Mouse (Mus musculus) forebrain, embryonic 12.5 days (tissue): ENCODE data around the gene Zmynd11. TPM values are rescaled to one million over a fixed set of nuclear protein-coding genes. Genes with fewer than 3 reads are reported as not detected.

ENCODE experiments used
- ATAC-seq: fragments of 200-750 bp; cut with Nextera tagmentation; 2 replicates; pipeline ENCODE4 v1.8.0; 2017; ENCODE audit warnings: moderate TSS enrichment; ENCODE audit not compliant: low FRiP score
- H3K27ac ChIP-seq: fragments of 300-500 bp; sonication (generic); 2 replicates; pipeline ENCODE4 v1.5.1; 2016; ENCODE audit warnings: mild to moderate bottlenecking
- H3K27me3 ChIP-seq: fragments of 300-500 bp; sonication (generic); 2 replicates; pipeline ENCODE4 v1.6.1; 2016; ENCODE audit warnings: mild to moderate bottlenecking
- H3K36me3 ChIP-seq: fragments of 300-500 bp; sonication (generic); replicated peaks from 2 replicates; pipeline ENCODE4 v1.6.1; 2016; ENCODE audit warnings: mild to moderate bottlenecking
- H3K4me1 ChIP-seq: fragments of 300-500 bp; sonication (generic); 2 replicates; pipeline ENCODE4 v1.6.1; 2016
- H3K4me2 ChIP-seq: fragments of 300-500 bp; sonication (generic); 2 replicates; pipeline ENCODE4 v1.6.1; 2016; ENCODE audit warnings: mild to moderate bottlenecking, moderate library complexity
- H3K4me3 ChIP-seq: fragments of 300-500 bp; sonication (generic); replicated peaks from 2 replicates; pipeline ENCODE4 v1.5.1; 2016; ENCODE audit warnings: mild to moderate bottlenecking
- H3K9ac ChIP-seq: fragments of 300-500 bp; sonication (generic); 2 replicates; pipeline ENCODE4 v1.6.1; 2016; ENCODE audit warnings: mild to moderate bottlenecking
- H3K9me3 ChIP-seq: fragments of 300-500 bp; sonication (generic); 2 replicates; pipeline ENCODE4 v1.6.1; 2016
- WGBS: fragments of 180-500 bp; shearing (Covaris S2); methylation state at CpG from one replicate; pipeline ENCODE4 v1.1.7; 2016; 5-methylcytosine and 5-hydroxymethylcytosine counted together
- polyA plus RNA-seq: library from polyadenylated mRNA; unstranded; fragments of >200 nt; fragmentation: Nextera tagmentation; extraction: Ambion mirVana; gene quantifications from 2 replicates; pipeline ENCODE4 v1.2.1, GENCODE M21; 2016

Gene Zmynd11
- polyA plus RNA-seq, 1 experiment from 2014 or later = 166 TPM

- ATAC-seq = no peak
- 90% methylated on average over 7 of the region's 7 CpGs for WGBS
Observed at GRCm38 (mm10) chr13:9708433-9709240, 56.5 kb downstream of the Zmynd11 start.

GRCm38 (mm10) chr13:9706720-9707119 lies 58.4 kb downstream of the Zmynd11 start:
- no peak for ATAC-seq

More at GRCm38 (mm10) chr13:9708433-9709240, 56.5 kb downstream of the Zmynd11 start:
- Histone ChIP-seq H3K27ac (no peak overlapping the region), H3K4me2 (no peak overlapping the region), H3K9me3 (no peaks in the 10 kb centered on the region), H3K36me3 (peaks cover 4% of the 10 kb centered on the region), H3K4me1 (no peaks in the 10 kb centered on the region), H3K27me3 (no peaks in the 10 kb centered on the region), H3K4me3 (no peak overlapping the region), H3K9ac (no peak overlapping the region)

GRCm38 (mm10) chr13:9702615-9703235 lies 62.4 kb downstream of the Zmynd11 start:
- peaks cover 6% of the 10 kb centered on the region for H3K36me3 ChIP-seq
- no peaks in the 10 kb centered on the region for H3K27me3 ChIP-seq
- ATAC-seq = no peak
- no peaks in the 10 kb centered on the region for H3K4me1 ChIP-seq
- 89% methylated on average over 12 of the region's 12 CpGs for WGBS
- no peak overlapping the region for H3K9ac ChIP-seq
- H3K4me2 ChIP-seq = no peak overlapping the region
- no peaks in the 10 kb centered on the region for H3K9me3 ChIP-seq
- no peak overlapping the region for H3K4me3 ChIP-seq
- H3K27ac ChIP-seq = no peak overlapping the region

More at GRCm38 (mm10) chr13:9706720-9707119, 58.4 kb downstream of the Zmynd11 start:
- no peak overlapping the region for H3K4me3 ChIP-seq
- peaks cover 4% of the 10 kb centered on the region for H3K36me3 ChIP-seq
- WGBS = 92% methylated on average over 8 of the region's 8 CpGs
- H3K4me2 ChIP-seq = no peak overlapping the region
- H3K9me3 ChIP-seq = no peaks in the 10 kb centered on the region
- H3K27me3 ChIP-seq = no peaks in the 10 kb centered on the region
- H3K9ac ChIP-seq = no peak overlapping the region
- no peak overlapping the region for H3K27ac ChIP-seq
- no peaks in the 10 kb centered on the region for H3K4me1 ChIP-seq

- no peaks in the 10 kb centered on the region for H3K9me3 ChIP-seq
- H3K4me2 ChIP-seq = no peak overlapping the region
- peaks cover 49% of the 10 kb centered on the region for H3K36me3 ChIP-seq
- WGBS = 95% methylated on average over 4 of the region's 4 CpGs
- H3K4me1 ChIP-seq = no peaks in the 10 kb centered on the region
- no peak overlapping the region for H3K27ac ChIP-seq
- no peak overlapping the region for H3K4me3 ChIP-seq
- no peak overlapping the region for H3K9ac ChIP-seq
- H3K27me3 ChIP-seq = no peaks in the 10 kb centered on the region
- no peak for ATAC-seq
Observed at GRCm38 (mm10) chr13:9697340-9697739, 67.8 kb downstream of the Zmynd11 start.

DNA sequence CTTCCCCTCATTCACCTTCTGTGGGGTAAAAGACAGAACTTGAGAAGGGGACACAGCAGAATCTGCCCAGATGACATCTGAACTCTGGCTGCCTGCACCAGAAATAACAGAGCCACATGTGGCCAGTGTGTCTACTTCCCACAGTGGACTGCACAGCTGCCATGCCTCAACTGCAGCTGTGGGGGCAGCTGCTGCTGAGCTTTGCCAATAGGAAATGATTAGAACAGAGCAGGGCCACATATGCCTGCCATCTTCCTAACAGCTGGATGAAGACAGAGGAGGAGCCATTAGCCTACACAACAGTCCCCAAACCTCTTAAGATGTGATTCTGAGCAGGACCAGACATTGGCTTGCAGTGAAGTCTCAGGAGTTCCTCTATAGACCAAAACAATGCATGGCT lies 69.3 kb downstream of the Zmynd11 start:
- Histone ChIP-seq H3K27ac (no peak overlapping the region), H3K9ac (no peak overlapping the region), H3K4me1 (no peaks in the 10 kb centered on the region), H3K27me3 (no peaks in the 10 kb centered on the region), H3K4me2 (no peak overlapping the region), H3K4me3 (no peak overlapping the region), H3K36me3 (peaks cover 63% of the 10 kb centered on the region), H3K9me3 (no peaks in the 10 kb centered on the region)
- no peak for ATAC-seq

DNA sequence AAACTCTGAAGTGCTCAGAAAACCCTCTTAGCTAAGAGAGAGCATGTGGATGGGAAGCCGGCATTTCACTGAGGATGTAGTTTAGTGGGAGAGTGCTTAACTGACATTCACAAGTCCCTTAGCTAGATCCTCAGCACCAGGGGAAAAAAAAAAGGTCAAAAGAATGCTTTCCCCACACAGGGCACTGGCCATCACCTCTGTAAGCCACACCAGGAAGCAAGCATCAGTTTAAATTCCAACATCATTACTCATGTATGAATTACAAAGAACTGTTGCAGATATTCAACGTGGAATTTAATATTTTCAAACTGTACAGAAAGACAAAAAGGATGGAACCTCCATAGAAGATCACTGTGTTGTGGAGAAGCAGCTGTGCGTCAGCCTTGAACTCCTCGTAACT lies 69.7 kb downstream of the Zmynd11 start:
- no peak overlapping the region for H3K4me3 ChIP-seq
- H3K36me3 ChIP-seq = peaks cover 67% of the 10 kb centered on the region
- no peak for ATAC-seq
- H3K9ac ChIP-seq = no peak overlapping the region
- H3K9me3 ChIP-seq = no peaks in the 10 kb centered on the region
- no peak overlapping the region for H3K4me2 ChIP-seq
- H3K4me1 ChIP-seq = no peaks in the 10 kb centered on the region
- no peaks in the 10 kb centered on the region for H3K27me3 ChIP-seq
- WGBS = 95% methylated on average over 4 of the region's 4 CpGs
- H3K27ac ChIP-seq = no peak overlapping the region

DNA sequence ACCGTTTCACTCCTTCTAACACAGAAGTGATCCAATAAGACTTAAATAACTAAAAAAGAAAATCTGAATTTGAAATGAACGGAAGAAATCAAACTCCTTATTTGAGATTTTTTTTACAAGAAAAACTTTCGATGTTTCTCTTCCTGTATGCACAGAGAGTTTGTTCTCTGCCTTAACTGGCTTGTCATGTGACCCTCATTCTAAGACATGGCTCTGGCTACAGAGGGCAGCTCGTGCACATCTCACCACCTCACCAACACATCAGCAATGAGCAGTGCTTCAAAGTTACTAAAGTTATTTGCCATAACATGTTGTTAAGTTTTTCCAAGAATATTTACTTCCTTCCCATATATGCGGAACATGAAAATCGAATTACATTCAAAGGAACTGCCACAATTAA lies 70.5 kb downstream of the Zmynd11 start:
- peaks cover 73% of the 10 kb centered on the region for H3K36me3 ChIP-seq

DNA sequence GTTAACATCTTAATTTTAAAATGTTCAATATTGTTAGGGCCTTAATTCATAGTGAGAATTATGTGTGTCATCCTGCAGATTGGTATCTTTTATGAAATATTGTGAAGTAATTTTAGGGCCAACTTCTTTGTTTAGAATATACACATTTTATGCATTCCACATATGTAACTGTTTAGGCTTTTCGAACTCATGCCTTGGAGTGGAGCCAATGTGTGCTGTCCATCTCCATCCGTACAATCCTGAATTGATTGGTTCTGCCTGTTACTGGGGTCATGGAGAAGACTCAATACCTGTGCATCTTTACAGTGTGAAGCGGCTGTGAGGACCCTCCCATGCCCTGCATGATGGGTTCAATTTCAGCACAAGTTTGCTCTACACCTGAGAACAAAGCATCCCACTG lies 72.3 kb downstream of the Zmynd11 start:
- Histone ChIP-seq H3K4me1 (no peaks in the 10 kb centered on the region), H3K9ac (no peak overlapping the region), H3K36me3 (peaks cover 86% of the 10 kb centered on the region), H3K9me3 (no peaks in the 10 kb centered on the region), H3K4me2 (no peak overlapping the region), H3K27me3 (no peaks in the 10 kb centered on the region), H3K4me3 (no peak overlapping the region), H3K27ac (no peak overlapping the region)
- 91% methylated on average over 3 of the region's 3 CpGs for WGBS
- no peak for ATAC-seq

More for the DNA sequence above, 70.5 kb downstream of the Zmynd11 start:
- no peak overlapping the region for H3K4me3 ChIP-seq
- no peaks in the 10 kb centered on the region for H3K9me3 ChIP-seq
- no peak overlapping the region for H3K27ac ChIP-seq
- H3K9ac ChIP-seq = no peak overlapping the region
- no peaks in the 10 kb centered on the region for H3K27me3 ChIP-seq
- no peaks in the 10 kb centered on the region for H3K4me1 ChIP-seq
- H3K4me2 ChIP-seq = no peak overlapping the region
- no peak for ATAC-seq
- WGBS = 92% methylated on average over 6 of the region's 6 CpGs

GRCm38 (mm10) chr13:9689366-9689765 lies 75.8 kb downstream of the Zmynd11 start:
- no peak for ATAC-seq
- H3K4me1 ChIP-seq = no peaks in the 10 kb centered on the region
- H3K9me3 ChIP-seq = no peaks in the 10 kb centered on the region
- H3K9ac ChIP-seq = no peak overlapping the region
- no peak overlapping the region for H3K27ac ChIP-seq
- no peak overlapping the region for H3K4me3 ChIP-seq
- no peak overlapping the region for H3K4me2 ChIP-seq
- H3K27me3 ChIP-seq = no peaks in the 10 kb centered on the region
- peaks cover 87% of the 10 kb centered on the region for H3K36me3 ChIP-seq
- WGBS = 92% methylated on average over 16 of the region's 16 CpGs

DNA sequence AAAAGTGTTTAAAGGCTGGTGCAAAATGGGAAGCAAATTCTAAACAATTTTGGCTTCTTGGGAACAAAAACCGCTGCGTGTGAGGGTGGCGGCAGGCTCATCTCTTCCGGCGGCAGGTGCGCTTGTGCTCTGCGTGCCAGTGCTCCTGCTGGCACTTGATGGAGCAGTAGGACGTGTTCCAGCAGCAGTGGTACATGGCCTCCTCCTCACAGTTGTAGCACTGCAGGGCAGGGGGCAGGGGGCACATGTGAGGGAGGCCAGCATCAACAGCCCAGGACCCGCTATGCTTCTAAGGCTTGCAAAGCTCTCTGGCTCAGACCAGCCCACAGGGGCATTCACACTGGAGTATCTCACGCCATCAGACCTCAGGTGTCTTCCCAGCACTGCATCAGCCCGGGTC lies 78.4 kb downstream of the Zmynd11 start:
- no peaks in the 10 kb centered on the region for H3K9me3 ChIP-seq
- WGBS = 88% methylated on average over 11 of the region's 11 CpGs
- no peak for ATAC-seq
- H3K9ac ChIP-seq = no peak overlapping the region
- H3K4me1 ChIP-seq = no peaks in the 10 kb centered on the region
- no peak overlapping the region for H3K4me2 ChIP-seq
- peaks cover 91% of the 10 kb centered on the region for H3K36me3 ChIP-seq
- no peak overlapping the region for H3K4me3 ChIP-seq
- no peak overlapping the region for H3K27ac ChIP-seq
- no peaks in the 10 kb centered on the region for H3K27me3 ChIP-seq

GRCm38 (mm10) chr13:9686261-9686660 lies 78.9 kb downstream of the Zmynd11 start:
- Histone ChIP-seq H3K36me3 (peaks cover 91% of the 10 kb centered on the region), H3K27me3 (no peaks in the 10 kb centered on the region), H3K4me2 (no peak overlapping the region), H3K27ac (no peak overlapping the region), H3K9me3 (no peaks in the 10 kb centered on the region), H3K4me3 (no peak overlapping the region), H3K9ac (no peak overlapping the region), H3K4me1 (no peaks in the 10 kb centered on the region)
- ATAC-seq = no peak
- 95% methylated on average over 7 of the region's 7 CpGs for WGBS

DNA sequence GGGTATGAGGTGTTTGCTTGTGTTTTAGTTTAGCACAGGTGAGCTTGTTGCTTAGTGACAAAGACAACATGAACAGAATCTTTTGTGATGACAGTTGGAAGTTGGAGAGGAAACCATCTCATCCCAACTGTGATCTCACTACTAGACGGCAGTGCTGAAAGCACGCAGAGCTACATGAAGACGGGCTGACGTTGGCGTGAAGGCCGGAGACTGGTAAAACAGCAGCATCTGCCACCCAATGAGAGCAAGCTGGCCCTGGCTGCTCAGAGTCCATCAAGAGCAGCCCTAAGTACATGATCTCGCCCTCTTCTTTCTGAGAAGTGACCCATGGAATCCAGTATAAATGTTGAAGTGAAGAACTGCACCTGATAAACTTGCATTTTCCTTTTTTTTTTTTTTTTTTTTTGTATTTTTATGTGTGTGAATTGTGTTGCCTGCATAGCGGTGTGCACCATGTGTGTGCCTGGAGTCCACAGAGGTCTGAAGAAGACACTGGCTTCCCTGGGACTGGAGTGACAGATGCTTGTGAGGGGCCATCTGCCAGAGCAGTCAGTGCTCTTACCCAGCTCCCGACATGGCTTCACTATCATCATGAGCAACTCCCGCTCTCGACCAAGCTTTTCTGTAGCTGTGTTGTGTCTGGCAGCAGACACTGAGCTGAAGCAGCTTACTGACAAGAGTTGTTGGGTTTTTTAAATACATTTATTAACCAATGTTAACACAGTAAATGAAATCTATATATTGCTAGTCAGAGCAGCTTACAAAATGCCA lies 80.8 kb downstream of the Zmynd11 start:
- Histone ChIP-seq H3K9me3 (no peaks in the 10 kb centered on the region), H3K9ac (no peak overlapping the region), H3K27ac (no peak overlapping the region), H3K4me3 (no peak overlapping the region), H3K36me3 (peaks cover 76% of the 10 kb centered on the region), H3K4me2 (no peak overlapping the region), H3K27me3 (no peaks in the 10 kb centered on the region), H3K4me1 (no peaks in the 10 kb centered on the region)
- 94% methylated on average over 11 of the region's 11 CpGs for WGBS
- no peak for ATAC-seq
